Mouse (Mus musculus) bone marrow macrophage, adult 2 months (primary cell): Measurements from ENCODE around the gene Hivep2.

Source experiments
- CTCF ChIP-seq: IDR thresholded peaks from 2 replicates; pipeline ENCODE4 v1.5.1; 2012; ENCODE audit warnings: low read depth, mild to moderate bottlenecking, low read length, moderate library complexity
- POLR2A ChIP-seq: IDR thresholded peaks from 2 replicates; pipeline ENCODE4 v1.6.1; 2012; ENCODE audit warnings: mild to moderate bottlenecking, low read depth, low read length, borderline replicate concordance

- TF ChIP-seq CTCF (no peak), POLR2A (no peak)
Observed at GRCm38 (mm10) chr10:14085241-14085659, 119.4 kb downstream of the Hivep2 start.
